Mouse (Mus musculus): ENCODE measurements around the gene Aldoc. TPM values are rescaled to one million over a fixed set of nuclear protein-coding genes. Genes with fewer than 3 reads are reported as not detected.
"Not testable (repeated sequence)": the region's sequence is repeated elsewhere in the genome, so short reads cannot be mapped to it uniquely, and the experiment has no call there.

Gene Aldoc
- polyA plus RNA-seq (2015; fragmentation: Nextera tagmentation; extraction: Ambion mirVana) = 26.3 and 28.3 TPM in 2 replicates

DNA sequence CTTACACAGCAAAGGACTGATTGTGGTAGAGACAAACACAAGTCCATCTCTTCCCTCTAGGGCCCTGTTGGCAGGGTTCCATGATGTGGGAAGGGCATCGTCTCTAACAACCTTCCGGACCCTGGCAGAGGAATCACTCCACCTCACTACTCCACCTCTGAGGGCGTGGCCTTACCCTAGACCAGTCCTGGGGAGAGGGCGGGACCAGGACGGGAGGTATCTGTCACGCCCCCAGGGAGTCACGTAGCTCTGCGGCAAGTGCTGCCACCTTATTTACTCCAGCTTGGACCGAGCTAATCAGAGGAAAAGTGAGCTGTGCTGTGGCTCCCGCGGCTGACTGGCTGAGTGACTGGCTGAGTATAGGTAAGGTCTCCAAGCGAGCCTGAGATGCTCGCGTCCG lies at the start of gene Aldoc:
TSS of gene Aldoc (plus strand) at position 109 of the 400 bp plus-strand sequence.
- Histone ChIP-seq H3K27ac (peak within 1 kb of the TSS; percentile 44), H3K27me3 (no peaks in the 10 kb centered on the region), H3K9me3 (no peaks in the 10 kb centered on the region), H3K4me3 (replicated peaks) (peak within 1 kb of the TSS; percentile 17; the same call in 1 of the 2 replicates), H3K36me3 (peaks cover 34% of the 10 kb centered on the region), H3K4me1 (replicated peaks) (peaks cover 8% of the 10 kb centered on the region; the same call in 1 of the 2 replicates), H3K9ac (replicated peaks) (peak within 1 kb of the TSS; percentile 36; the same call in 1 of the 2 replicates), H3K4me2 (replicated peaks) (peak within 1 kb of the TSS; percentile 29)
- WGBS = 12% methylated on average over 15 of the region's 15 CpGs
- peak; percentile 84 for ATAC-seq

DNA sequence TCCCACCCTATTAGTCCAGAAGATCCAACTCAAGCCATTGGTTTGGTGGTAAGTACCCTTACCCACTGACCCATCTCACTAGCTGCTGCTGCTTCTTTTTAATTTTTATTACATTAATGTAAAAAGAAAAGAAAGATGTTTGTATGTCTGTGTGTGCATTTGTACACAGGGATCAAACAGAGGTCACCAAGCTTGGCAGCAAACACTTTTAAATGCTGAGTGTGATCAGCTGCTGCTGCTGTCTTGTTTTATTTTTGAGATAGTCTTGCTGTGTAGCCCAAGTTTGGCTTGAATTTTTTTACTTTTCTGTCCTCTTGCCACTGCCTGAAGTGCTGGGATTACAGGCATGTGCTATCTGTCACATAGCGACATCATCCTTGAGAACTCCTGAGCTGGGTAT lies 47.2 kb upstream of the Aldoc start:
- H3K4me2 ChIP-seq (replicated peaks) = no peak overlapping the region
- WGBS = 93% methylated on average over 1 of the region's 1 CpGs
- no peaks in the 10 kb centered on the region for H3K4me1 ChIP-seq (replicated peaks)
- ATAC-seq = no peak
- no peak overlapping the region for H3K9ac ChIP-seq (replicated peaks)
- no peaks in the 10 kb centered on the region for H3K9me3 ChIP-seq
- no peak overlapping the region for H3K27ac ChIP-seq
- no peak overlapping the region for H3K4me3 ChIP-seq (replicated peaks)
- H3K27me3 ChIP-seq = no peaks in the 10 kb centered on the region
- peaks cover 98% of the 10 kb centered on the region for H3K36me3 ChIP-seq

DNA sequence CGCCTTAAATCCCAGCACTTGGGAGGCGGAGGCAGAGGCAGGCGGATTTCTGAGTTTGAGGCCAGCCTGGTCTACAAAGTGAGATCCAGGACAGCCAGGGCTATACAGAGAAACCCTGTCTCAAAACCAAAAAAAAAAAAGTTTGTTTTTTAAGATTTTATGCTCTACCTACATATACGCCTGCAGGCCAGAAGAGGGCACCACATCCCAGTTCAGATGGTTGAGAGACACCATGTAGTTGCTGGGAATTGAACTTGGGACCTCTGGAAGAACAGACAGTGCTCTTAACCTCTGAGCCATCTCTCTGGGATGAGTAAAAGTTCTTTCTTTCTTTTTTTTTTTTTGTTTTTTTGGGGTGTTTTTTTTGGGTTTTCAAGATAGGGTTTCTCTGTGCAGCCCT lies 46.6 kb upstream of the Aldoc start:
- H3K27me3 ChIP-seq = not testable (repeated sequence)
- WGBS = 91% methylated on average over 4 of the region's 4 CpGs

DNA sequence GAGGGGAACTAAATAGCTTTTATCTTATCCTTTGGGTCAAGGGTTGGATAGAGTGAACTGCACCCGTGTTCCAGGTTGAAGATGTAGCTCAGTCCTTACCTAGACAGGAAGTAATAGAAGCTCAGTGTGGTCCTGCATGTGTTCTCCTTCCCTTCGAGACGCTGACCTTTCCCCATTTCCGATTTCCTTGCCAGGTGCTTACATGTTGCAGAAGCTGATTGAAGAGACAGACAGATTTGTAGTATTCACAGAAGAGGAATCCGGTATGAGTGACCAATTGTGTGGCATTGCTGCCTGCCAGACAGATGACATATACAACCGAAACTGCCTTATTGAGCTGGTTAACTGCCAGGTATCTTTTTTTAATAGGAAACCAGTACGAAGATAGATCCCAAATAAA lies 43.9 kb upstream of the Aldoc start:
- Histone ChIP-seq H3K27ac (no peak overlapping the region), H3K4me1 (replicated peaks) (no peaks in the 10 kb centered on the region), H3K9ac (replicated peaks) (no peak overlapping the region), H3K36me3 (peaks cover 100% of the 10 kb centered on the region), H3K4me2 (replicated peaks) (no peak overlapping the region), H3K9me3 (no peaks in the 10 kb centered on the region), H3K4me3 (replicated peaks) (no peak overlapping the region), H3K27me3 (no peaks in the 10 kb centered on the region)
- WGBS = 93% methylated on average over 7 of the region's 7 CpGs
- no peak for ATAC-seq

More for the DNA sequence above, 46.6 kb upstream of the Aldoc start:
- H3K27ac ChIP-seq; H3K4me1 ChIP-seq (replicated peaks); H3K9me3 ChIP-seq; H3K4me3 ChIP-seq (replicated peaks); H3K4me2 ChIP-seq (replicated peaks); H3K9ac ChIP-seq (replicated peaks); ATAC-seq: not testable (repeated sequence)
- H3K36me3 ChIP-seq = peaks cover 100% of the 10 kb centered on the region

DNA sequence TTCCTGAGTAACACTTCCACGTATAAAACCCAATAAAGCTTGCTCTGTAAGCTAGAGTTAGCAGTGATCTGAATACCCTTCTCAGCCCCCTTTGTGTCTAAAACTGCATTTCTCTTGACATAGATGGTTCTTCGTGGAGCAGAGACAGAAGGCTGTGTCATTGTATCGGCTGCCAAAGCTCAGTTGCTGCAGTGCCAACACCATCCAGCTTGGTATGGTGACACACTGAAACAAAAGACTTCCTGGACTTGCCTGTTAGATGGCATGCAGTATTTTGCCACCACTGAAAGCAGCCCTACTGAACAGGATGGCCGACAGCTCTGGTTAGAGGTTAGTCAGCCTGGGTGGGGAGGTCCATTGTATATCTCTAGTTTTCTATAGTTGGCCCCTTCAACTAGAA lies 43.2 kb upstream of the Aldoc start:
- Histone ChIP-seq H3K27me3 (no peaks in the 10 kb centered on the region), H3K9ac (replicated peaks) (no peak overlapping the region), H3K9me3 (no peaks in the 10 kb centered on the region), H3K27ac (no peak overlapping the region), H3K4me3 (replicated peaks) (no peak overlapping the region), H3K4me2 (replicated peaks) (no peak overlapping the region), H3K36me3 (peaks cover 100% of the 10 kb centered on the region), H3K4me1 (replicated peaks) (no peaks in the 10 kb centered on the region)
- ATAC-seq = no peak
- WGBS = 90% methylated on average over 4 of the region's 4 CpGs

DNA sequence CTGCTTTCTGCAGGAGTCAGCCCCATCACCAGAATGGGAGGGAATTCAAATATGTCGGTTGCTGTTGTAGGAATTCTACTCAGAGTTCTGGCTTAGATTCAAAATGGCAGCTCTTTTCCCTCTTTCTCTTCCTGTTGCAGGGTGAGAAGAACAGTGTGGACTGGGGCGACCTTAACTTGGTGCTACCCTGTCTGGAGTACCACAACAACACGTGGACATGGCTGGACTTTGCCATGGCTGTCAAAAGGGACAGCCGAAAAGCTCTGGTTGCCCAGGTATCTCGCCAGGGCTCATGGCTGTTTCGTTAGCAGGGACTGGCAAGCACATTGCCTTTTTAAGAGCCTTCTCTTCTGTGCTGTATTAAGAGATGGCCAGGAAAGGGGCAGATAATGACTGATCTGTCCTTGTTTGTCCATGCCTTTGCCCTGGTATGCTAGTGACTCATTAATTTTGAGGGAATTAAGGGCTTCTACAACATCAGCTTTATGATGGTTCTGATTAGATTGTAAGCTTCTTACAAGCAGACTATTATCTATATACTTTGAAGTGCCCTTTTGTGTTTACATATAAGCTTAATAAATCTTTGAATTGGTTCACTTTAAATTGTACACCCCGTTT lies 33.5 kb upstream of the Aldoc start:
- no peak overlapping the region for H3K9ac ChIP-seq (replicated peaks)
- peaks cover 91% of the 10 kb centered on the region for H3K36me3 ChIP-seq
- H3K27ac ChIP-seq = no peak overlapping the region
- no peaks in the 10 kb centered on the region for H3K9me3 ChIP-seq
- WGBS = 92% methylated on average over 7 of the region's 7 CpGs
- H3K4me3 ChIP-seq (replicated peaks) = no peak overlapping the region
- no peak overlapping the region for H3K4me2 ChIP-seq (replicated peaks)
- no peak for ATAC-seq
- H3K4me1 ChIP-seq (replicated peaks) = no peaks in the 10 kb centered on the region
- no peaks in the 10 kb centered on the region for H3K27me3 ChIP-seq

DNA sequence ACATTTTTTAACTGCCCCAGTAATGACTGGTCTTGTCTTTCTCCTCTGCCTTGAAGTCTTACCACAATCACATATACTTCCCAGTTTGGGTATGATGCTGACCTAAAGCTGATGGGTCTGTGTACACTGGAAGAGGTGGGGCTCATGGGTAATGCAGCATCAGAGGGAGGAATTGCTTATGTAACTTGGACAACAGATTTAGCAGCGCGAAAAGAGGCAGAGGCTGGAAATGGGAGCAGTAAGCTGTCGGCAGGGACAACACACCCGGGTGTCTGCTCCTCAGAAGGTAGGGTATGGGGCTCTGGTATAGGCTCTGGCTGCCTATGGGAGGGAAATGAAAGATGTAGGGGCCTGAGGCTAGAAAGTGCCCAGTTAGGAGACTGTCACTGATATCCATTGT lies 32.1 kb upstream of the Aldoc start, which contains the start of gene BC030499:
TSS of gene BC030499 (plus strand) at position 188 of the 400 bp plus-strand sequence.
- 94% methylated on average over 4 of the region's 4 CpGs for WGBS
- H3K36me3 ChIP-seq = peaks cover 77% of the 10 kb centered on the region

DNA sequence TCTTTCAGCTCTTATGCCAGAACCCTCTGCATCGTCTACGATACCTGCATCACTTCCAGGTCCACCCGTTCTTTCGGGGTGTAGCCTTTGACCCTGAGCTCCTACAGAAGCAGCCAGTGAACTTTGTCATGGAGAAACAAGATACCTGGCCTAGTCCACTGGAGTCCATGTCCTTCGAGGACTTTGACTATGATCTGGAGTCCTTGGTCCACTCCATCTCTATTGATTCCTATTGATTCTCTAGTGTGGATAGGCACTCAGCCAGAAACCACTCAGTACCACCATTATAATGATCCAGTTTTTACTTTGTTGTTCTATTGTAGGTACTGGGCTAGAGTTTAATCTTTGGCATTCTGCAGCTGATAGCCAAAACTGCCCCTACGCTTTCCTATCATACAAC lies 28.2 kb upstream of the Aldoc start:
- ATAC-seq = no peak
- no peaks in the 10 kb centered on the region for H3K9me3 ChIP-seq
- H3K4me3 ChIP-seq (replicated peaks) = no peak overlapping the region
- peaks cover 39% of the 10 kb centered on the region for H3K36me3 ChIP-seq
- no peak overlapping the region for H3K4me2 ChIP-seq (replicated peaks)
- no peaks in the 10 kb centered on the region for H3K27me3 ChIP-seq
- WGBS = 94% methylated on average over 6 of the region's 6 CpGs
- no peak overlapping the region for H3K9ac ChIP-seq (replicated peaks)
- no peaks in the 10 kb centered on the region for H3K4me1 ChIP-seq (replicated peaks)
- H3K27ac ChIP-seq = no peak overlapping the region

More for the DNA sequence above, 32.1 kb upstream of the Aldoc start, which contains the start of gene BC030499:
- Histone ChIP-seq H3K9ac (replicated peaks) (no peak within 1 kb of the TSS), H3K4me3 (replicated peaks) (no peak within 1 kb of the TSS), H3K4me1 (replicated peaks) (no peaks in the 10 kb centered on the region), H3K4me2 (replicated peaks) (no peak within 1 kb of the TSS), H3K27me3 (no peaks in the 10 kb centered on the region), H3K27ac (no peak within 1 kb of the TSS), H3K9me3 (no peaks in the 10 kb centered on the region)
- ATAC-seq = no peak

DNA sequence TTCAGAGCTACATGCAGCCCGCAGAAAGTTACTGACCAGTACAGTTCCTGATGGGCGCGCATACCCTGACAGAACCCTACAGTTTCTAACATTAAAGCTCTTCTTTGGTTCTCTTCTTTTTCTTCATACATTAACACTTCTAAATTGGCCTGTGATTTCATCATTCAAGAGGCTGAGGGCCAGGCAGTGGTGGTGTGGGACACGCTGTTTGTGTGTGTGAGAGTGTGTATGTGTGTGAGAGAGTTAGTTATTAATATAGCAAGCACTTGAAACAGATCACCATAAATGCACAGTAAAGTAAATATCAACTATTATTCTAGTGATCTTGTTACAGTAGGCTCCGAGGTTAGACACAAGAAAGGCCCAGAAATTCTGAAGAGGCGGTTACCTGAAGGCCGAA lies 21.9 kb upstream of the Aldoc start:
- H3K9ac ChIP-seq (replicated peaks) = peak overlapping the region; percentile 70
- peak overlapping the region; percentile 62; the same call in 1 of the 2 replicates for H3K27ac ChIP-seq
- peaks cover 17% of the 10 kb centered on the region for H3K36me3 ChIP-seq
- H3K4me3 ChIP-seq (replicated peaks) = peak overlapping the region; percentile 77
- WGBS = 72% methylated on average over 7 of the region's 7 CpGs
- H3K4me2 ChIP-seq (replicated peaks) = peak overlapping the region; percentile 99
- no peaks in the 10 kb centered on the region for H3K27me3 ChIP-seq
- ATAC-seq = peak; percentile 70
- no peaks in the 10 kb centered on the region for H3K9me3 ChIP-seq
- peaks cover 10% of the 10 kb centered on the region for H3K4me1 ChIP-seq (replicated peaks)

DNA sequence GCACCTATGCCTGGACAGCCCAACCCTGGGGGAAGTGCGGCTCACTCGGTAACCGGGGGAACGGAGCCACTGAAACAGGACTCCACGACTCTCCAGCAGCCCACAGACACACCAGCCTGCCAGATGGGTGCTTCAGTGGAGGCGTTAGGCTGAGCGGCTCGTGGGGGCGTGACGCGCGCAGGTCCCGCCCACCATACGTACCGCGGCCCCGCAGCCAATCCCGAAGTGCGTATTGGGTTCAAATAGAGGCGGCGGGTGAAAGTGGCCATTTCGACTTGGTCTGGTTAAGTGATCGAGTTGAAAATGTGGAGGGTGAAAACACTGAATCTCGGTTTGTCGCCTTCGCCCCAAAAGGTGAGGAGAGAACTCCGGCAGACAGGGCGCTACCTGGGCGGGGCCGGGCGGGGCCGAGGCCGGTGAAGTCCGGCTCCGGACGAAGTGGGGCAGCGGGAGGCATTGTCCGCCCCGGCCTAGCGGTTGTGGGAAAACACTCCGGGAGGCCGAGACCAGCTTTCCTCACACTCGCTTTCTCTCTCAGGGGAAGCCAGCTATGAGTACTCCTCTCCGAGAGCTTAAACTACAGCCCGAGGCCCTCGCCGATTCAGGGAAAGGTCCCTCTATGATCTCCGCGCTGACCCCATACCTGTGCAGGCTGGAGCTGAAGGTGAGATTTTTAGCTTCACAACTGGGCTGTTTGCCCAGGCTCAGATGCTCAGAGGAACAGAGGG lies 21.2 kb upstream of the Aldoc start, which contains the start of gene Spag5:
TSS of gene Spag5 (plus strand) at position 173 of the 728 bp plus-strand sequence.
- WGBS = under 1% methylated on average over 49 of the region's 49 CpGs
- peak; percentile 100 for ATAC-seq
- H3K9me3 ChIP-seq = no peaks in the 10 kb centered on the region
- peaks cover 10% of the 10 kb centered on the region for H3K4me1 ChIP-seq (replicated peaks)
- peaks cover 17% of the 10 kb centered on the region for H3K36me3 ChIP-seq
- no peaks in the 10 kb centered on the region for H3K27me3 ChIP-seq
- peak within 1 kb of the TSS; percentile 62; the same call in 1 of the 2 replicates for H3K27ac ChIP-seq
- H3K4me2 ChIP-seq (replicated peaks) = peak within 1 kb of the TSS; percentile 99
- H3K4me3 ChIP-seq (replicated peaks) = peak within 1 kb of the TSS; percentile 77
- H3K9ac ChIP-seq (replicated peaks) = peak within 1 kb of the TSS; percentile 70

DNA sequence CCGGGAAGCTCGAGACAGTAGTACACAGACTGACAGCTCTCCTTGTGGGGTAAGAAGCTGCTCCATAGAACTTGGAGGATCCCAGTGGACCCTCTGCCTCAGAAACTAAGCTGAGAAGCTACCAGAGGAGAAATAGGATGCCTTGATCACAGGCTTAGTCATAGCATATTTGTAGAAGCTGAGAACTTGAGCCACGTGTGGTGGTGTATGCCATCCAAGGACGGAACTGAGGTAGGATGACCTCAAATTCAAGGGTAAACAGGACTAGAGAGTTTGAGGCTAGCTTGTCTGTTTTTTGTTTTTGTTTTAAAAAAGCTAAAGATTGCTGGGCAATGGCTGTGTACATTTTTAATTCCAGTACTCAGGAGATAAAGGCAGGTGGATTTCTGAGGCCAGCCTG lies 17.5 kb upstream of the Aldoc start:
- peaks cover 22% of the 10 kb centered on the region for H3K36me3 ChIP-seq
- 97% methylated on average over 4 of the region's 4 CpGs for WGBS

DNA sequence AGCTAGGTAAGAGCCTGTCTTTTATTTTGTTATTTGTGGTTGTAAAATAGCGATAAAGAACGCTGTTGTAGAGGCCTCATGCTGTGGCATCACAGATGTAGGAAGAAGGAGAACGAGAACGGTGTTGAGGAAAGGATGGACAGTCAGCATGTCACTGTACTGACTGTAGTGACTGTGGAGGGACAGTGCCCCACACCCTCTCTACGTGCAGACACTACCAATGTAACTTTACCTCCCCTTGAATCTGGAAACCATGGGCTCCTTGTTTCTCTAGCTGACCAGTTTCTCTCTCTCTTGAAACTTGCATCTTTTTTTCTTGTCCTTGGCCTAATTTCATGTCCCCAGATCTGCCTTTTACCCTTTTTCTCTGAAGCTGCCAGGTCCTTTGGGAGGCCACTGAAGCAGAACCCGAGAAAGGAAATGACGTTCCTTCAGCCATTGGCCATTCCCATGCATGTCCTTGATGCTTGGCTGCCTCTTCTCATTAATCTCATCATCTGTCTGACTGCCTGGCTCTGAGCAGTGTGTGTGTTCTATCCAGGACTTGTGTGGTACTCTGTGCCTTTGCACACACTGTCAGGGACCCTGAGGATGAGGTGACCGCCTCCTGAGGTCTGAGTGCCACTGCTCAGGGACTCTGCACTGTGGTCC lies 11.8 kb upstream of the Aldoc start:
- Histone ChIP-seq H3K27ac (no peak overlapping the region), H3K9me3 (no peaks in the 10 kb centered on the region), H3K4me3 (replicated peaks) (no peak overlapping the region), H3K4me2 (replicated peaks) (no peak overlapping the region), H3K4me1 (replicated peaks) (no peaks in the 10 kb centered on the region), H3K36me3 (peaks cover 45% of the 10 kb centered on the region), H3K27me3 (no peaks in the 10 kb centered on the region), H3K9ac (replicated peaks) (no peak overlapping the region)
- WGBS = 75% methylated on average over 8 of the region's 8 CpGs
- ATAC-seq = no peak

More for the DNA sequence above, 17.5 kb upstream of the Aldoc start:
- H3K27ac ChIP-seq = no peak overlapping the region
- ATAC-seq = no peak
- H3K9me3 ChIP-seq = no peaks in the 10 kb centered on the region
- no peak overlapping the region for H3K4me2 ChIP-seq (replicated peaks)
- no peak overlapping the region for H3K4me3 ChIP-seq (replicated peaks)
- H3K9ac ChIP-seq (replicated peaks) = no peak overlapping the region
- no peaks in the 10 kb centered on the region for H3K27me3 ChIP-seq
- H3K4me1 ChIP-seq (replicated peaks) = peaks cover 10% of the 10 kb centered on the region

Data from midbrain, embryonic 13.5 days (tissue).